Mouse (Mus musculus) adrenal gland, postnatal 14 days (tissue): ENCODE results near the gene Slc35a5. TPM values are rescaled to one million over a fixed set of nuclear protein-coding genes. Genes with fewer than 3 reads are reported as not detected.

Experiments used
- DNase-seq: peaks from one replicate; pipeline ENCODE4 v3.0.0; 2021; ENCODE audit warnings: mixed read lengths
- long read RNA-seq, 2 experiments: library from polyadenylated mRNA; stranded (forward); transcript quantifications; one replicate each; pipeline ENCODE4 v2.0.0; 2021
- total RNA-seq: library from RNA; stranded (reverse); gene quantifications from 2 replicates; pipeline ENCODE4 v1.2.3, GENCODE M21; 2021

Slc35a5 gene
- total RNA-seq, result 28.4 and 29.1 TPM in 2 replicates
- long read RNA-seq, experiment 1, full-length matches to known transcripts, result 14 of 22 reads
- long read RNA-seq, experiment 1, partial matches to known transcripts, result 4 of 22 reads
- long read RNA-seq, experiment 1, other reads (novel, unspliced or antisense), result 4 of 22 reads
- long read RNA-seq, experiment 2, full-length matches to known transcripts, result 13 of 16 reads
- long read RNA-seq, experiment 2, partial matches to known transcripts, result 2 of 16 reads
- long read RNA-seq, experiment 2, other reads (novel, unspliced or antisense), result 1 of 16 reads

GRCm38 (mm10) chr16:45158522-45159388, at the start of gene Slc35a5, which contains the start of gene Atg3:
Gene Slc35a5 (minus strand): TSS chr16:45158706.
Gene Atg3 (plus strand): TSS chr16:45158785.
- peak; percentile 98 for DNase-seq

DNA sequence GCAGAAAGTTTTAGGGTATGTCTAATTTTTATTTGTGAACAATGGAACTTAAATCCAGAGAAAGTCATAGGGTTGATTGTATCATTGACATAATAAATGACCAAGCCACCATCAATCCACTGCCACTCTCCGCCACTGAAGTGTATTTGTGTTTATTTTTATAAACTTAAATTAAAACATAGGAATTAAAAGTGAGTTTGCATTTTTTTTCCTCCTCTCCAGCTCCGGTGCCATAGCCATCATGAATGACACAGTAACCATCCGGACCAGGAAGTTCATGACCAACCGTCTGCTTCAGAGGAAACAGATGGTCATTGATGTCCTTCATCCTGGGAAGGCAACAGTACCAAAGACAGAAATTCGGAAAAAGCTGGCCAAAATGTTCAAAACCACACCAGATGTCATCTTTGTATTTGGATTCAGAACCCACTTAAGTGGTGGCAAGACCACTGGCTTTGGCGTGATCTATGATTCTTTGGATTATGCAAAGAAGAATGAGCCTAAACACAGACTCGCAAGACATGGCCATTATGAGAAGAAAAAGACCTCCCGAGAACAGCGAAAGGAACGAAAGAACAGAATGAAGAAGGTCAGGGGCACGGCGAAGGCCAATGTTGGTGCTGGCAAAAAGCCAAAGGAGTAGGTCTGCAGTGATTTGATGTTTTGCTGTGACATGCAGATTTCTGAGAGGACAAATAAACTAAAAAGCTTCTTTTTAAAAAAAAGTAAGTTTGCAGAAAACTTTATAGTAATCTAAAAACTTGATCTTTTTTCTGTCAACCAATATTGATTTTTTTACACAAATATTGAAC, 46.6 kb upstream of the Slc35a5 start:
- DNase-seq, result peak; percentile 62

- DNase-seq, result no peak
These were observed 45.9 kb upstream of the Slc35a5 start for GRCm38 (mm10) chr16:45204438-45204837.

DNA sequence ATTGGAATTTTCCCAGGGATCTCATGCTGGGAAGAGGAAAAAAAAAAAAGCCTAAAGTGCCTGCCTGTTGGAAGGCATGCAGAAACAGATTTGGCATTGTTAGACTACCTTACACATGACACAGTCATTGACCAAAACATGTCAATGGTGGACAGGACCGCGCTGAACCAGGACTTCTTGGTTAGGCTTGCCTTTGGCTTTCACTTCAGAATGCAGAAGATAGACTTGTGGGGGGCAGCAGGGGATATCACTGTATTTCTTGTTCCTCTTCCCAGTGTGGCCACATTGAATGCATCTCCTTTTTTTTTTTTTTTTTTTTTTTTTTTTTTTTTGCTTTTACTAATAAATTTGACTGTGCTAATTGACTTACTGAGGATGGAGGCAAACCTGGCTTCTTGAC, 42.9 kb upstream of the Slc35a5 start:
- no peak for DNase-seq

DNA sequence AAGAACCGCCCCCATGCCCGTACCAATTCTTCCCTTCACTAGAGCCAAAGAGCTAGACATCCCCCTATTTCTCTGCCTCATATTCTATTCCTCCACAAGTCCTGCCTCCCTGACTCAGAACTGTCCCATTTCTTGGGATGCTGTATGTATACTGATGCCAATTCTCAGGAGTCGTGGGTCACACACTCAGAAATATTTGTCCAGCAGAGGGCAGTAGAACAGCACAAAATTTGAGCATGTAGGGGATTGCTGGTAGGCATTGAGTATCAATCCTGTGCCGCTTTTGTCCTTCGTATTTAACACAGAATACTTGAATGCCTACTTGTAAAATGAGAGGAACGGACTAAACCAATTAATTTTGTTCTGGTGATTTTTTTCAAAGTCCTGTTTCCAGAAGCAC, 38.3 kb upstream of the Slc35a5 start:
- DNase-seq, result peak; percentile 79

DNA sequence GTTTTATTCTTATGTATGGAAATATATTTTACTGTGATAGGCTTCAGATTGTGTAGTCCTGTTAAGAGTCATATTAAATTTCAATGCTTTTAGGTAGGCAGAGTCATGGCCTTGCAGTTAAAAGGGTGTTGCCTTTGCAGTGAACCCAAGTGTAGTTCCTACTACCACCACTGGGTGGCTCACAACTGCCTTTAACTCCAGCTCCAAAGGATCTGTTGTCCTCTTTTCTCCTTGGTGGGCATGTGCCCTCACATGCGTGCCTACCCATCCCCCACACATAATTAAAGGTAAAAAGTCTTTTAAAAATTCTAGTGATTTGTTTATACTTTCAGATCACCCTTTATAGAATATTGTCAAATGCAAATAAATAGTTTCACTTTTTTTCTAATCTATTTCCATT, 34.1 kb upstream of the Slc35a5 start:
- DNase-seq, result peak; percentile 82

GRCm38 (mm10) chr16:45181824-45182223, 23.3 kb upstream of the Slc35a5 start:
- no peak for DNase-seq

GRCm38 (mm10) chr16:45178552-45178951, 20.0 kb upstream of the Slc35a5 start:
- no peak for DNase-seq

- DNase-seq, result no peak
These were observed 847 bp upstream of the Slc35a5 start for GRCm38 (mm10) chr16:45159389-45159716.

GRCm38 (mm10) chr16:45158136-45158521, 377 bp downstream of the Slc35a5 start:
- DNase-seq, result peak; percentile 87

- DNase-seq, result no peak
These were observed 3.7 kb downstream of the Slc35a5 start for GRCm38 (mm10) chr16:45154741-45155250.

DNA sequence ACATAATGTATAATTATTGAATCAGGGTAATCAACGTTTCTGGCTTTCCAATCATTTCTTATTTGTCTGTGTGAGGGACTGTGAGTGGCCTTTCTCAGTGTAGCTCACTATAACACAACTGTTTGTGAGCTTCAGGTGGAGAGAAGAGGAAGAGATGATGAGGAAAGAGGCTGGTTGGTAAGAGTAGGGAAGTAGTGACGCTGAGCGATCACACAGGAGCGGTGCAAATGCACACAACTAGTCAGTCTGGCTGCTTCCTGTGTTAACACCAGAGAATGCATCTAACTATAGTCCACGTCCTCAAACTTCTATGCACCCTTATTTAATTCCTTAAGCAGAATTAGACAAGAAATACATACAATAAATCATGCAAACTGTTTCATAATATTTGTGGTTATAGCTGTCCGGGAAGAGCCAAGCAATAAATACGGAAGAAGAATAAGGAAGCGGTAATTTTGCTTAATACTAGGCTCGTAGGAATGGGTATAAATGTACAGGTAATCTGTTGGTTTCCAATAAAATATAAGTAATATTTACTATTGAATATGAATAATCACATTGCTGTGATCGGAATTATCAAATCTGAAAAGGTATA, 9.9 kb downstream of the Slc35a5 start:
- no peak for DNase-seq

DNA sequence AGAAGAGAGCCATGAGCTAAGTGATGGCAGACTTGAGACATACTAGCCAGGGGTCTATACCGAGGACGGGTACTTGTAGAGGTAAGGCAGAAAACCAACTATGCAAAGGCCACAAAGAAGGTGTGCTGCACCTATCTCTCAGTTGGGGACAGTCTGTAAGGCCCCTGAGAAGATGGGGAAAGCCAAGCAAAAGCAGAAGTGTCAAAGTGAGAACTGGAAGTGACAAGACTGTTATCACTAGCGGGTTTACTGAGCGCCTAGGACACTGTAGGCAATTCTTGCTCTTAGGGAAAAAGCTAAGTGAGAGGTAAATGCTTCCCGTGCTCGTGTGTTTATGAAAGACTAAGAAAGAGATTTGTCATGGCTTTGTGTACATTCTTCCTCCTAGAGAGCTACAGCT, 13.4 kb downstream of the Slc35a5 start:
- DNase-seq, result no peak

DNA sequence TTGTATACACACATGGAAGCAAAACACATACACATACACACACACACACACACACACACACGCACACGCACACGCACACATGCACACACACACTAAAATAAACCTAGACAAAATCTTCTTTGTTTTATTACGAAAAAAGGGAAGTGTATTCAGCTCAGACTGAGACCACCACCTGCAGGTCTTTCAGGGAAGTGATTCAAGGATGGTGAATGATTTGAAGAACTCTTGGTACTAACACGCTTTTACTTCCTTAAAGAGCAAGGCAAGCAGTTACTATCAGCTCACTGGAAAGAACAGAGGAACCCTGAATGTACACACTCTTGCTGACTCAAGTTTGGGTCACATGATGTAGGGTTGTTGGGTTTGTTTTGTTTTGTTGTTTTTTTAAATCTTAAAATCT, 15.9 kb downstream of the Slc35a5 start:
- DNase-seq, result no peak

DNA sequence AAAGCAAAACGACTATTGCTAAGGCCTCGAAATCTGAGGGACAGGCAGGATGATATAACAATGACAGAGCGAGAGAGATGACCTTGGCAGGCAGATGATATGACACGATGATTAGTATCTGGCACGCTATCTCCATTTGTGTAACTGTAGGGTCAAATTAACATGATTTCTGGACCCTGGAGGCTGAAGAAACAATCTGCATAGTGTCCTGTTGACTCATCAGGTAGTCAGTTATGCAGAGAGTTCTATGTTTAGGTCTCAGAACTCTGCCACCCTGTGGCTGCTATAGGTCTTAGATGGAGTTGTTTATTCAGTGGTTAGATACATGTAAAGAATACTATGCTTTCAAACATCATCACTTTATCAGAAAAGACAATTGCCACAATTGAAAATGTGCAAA, 16.8 kb downstream of the Slc35a5 start:
- peak; percentile 52 for DNase-seq

DNA sequence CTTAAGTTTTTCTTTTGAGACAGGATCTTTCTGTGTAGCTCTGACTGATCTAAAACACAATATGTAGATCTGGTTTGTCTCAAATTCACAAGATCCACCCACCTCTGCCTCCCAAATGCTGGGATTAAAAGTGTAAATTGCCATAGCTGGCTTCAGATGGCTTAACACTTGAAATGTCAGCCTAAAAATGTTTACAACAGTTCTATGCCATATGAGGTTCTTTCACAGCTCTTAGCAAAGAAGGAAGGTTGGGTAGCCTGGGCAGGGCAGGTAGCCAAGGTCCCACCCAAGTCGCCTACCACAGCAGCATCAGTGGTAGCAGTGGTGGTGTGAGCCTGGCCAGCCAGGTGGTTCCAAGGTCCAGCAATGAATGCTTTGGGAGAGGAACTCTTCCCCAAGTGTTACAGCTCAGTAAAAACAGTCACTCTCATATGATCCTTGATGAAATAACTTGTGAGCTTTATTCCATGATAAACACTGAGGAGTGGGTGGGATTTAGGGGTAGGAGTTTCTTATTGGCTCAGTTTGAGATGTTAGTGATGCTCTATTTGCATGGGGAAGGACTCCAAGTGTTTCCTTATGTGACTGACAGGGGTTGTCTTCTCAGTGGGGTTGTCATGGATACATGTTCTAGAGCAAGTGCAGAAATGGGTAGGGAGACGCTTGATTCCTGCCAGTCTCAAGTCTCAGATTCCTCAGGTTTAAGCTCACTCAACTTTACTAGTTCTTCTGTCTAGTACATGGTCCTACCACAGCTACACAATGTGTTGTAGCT, 30.4 kb downstream of the Slc35a5 start:
- DNase-seq, result no peak

GRCm38 (mm10) chr16:45124230-45125203, 34.0 kb downstream of the Slc35a5 start:
- peak; percentile 37 for DNase-seq

GRCm38 (mm10) chr16:45122571-45122970, 35.9 kb downstream of the Slc35a5 start:
- DNase-seq, result peak; percentile 31

GRCm38 (mm10) chr16:45120844-45121425, 37.6 kb downstream of the Slc35a5 start:
- peak; percentile 72 for DNase-seq

DNA sequence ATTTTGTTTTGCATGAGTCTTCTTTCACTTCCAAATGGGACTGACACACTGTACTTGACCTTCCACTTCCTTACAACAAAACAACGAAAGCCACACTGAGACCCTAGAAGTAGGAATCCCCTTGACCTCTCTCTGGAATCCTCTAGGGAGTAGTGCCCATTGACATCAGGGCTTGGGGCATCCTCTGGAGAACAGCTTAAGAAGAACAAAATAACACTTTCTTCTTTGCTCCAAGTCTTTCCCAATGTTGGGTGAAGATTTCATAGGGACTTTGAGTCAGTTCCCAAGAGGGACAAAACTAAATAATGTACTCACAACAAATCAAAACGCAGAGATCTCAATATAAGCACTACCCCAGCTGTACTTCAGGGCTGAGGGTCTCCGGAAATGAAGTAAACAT, 39.7 kb downstream of the Slc35a5 start:
- no peak for DNase-seq
